Mouse (Mus musculus) kidney, adult 8-10 months (tissue): ENCODE data around the gene Fhod1.

Experiments used
- DNase-seq, 2 experiments: peaks; one replicate each; pipeline ENCODE4 v3.0.0; 2022

The Fhod1 gene

GRCm38 (mm10) chr8:105348450-105349095, 820 bp upstream of the Fhod1 start, which contains the start of gene Slc9a5:
Gene Slc9a5, plus strand, starts transcription at chr8:105348843.
- no peak for DNase-seq

GRCm38 (mm10) chr8:105346611-105347427, 934 bp downstream of the Fhod1 start:
- DNase-seq: peak; percentile 75 to 77

- DNase-seq: no peak
Observed at GRCm38 (mm10) chr8:105345061-105345975, 2.4 kb downstream of the Fhod1 start.

- no peak for DNase-seq
Observed at GRCm38 (mm10) chr8:105343791-105344574, 3.8 kb downstream of the Fhod1 start.

GRCm38 (mm10) chr8:105342768-105343167, 5.0 kb downstream of the Fhod1 start:
- DNase-seq: no peak

GRCm38 (mm10) chr8:105341399-105341798, 6.4 kb downstream of the Fhod1 start:
- DNase-seq: no peak

GRCm38 (mm10) chr8:105339886-105340635, 7.7 kb downstream of the Fhod1 start:
- DNase-seq: no peak

GRCm38 (mm10) chr8:105338992-105339391, 8.8 kb downstream of the Fhod1 start:
- no peak for DNase-seq

GRCm38 (mm10) chr8:105336373-105337130, 11.2 kb downstream of the Fhod1 start:
- no peak for DNase-seq

- DNase-seq: no peak
Observed at GRCm38 (mm10) chr8:105332523-105332922, 15.2 kb downstream of the Fhod1 start.

GRCm38 (mm10) chr8:105331931-105332330, 15.8 kb downstream of the Fhod1 start:
- no peak for DNase-seq

GRCm38 (mm10) chr8:105331469-105331868, 16.3 kb downstream of the Fhod1 start:
- no peak for DNase-seq

- DNase-seq: no peak
Observed at GRCm38 (mm10) chr8:105330325-105330724, 17.4 kb downstream of the Fhod1 start.

GRCm38 (mm10) chr8:105326968-105327367, 20.8 kb downstream of the Fhod1 start:
- DNase-seq: no peak

GRCm38 (mm10) chr8:105326141-105326672, 21.5 kb downstream of the Fhod1 start, which contains the start of the genes Lrrc29 and Tmem208:
Gene Lrrc29, minus strand, starts transcription at chr8:105326278.
Gene Tmem208, plus strand, starts transcription at chr8:105326354.
- DNase-seq: peak; percentile 95 to 97

- DNase-seq: peak in 1 of 2 experiments; percentile 43
Observed at GRCm38 (mm10) chr8:105325641-105326093, 22.1 kb downstream of the Fhod1 start.

GRCm38 (mm10) chr8:105323183-105323582, 24.6 kb downstream of the Fhod1 start:
- DNase-seq: no peak

- DNase-seq: no peak
Observed at GRCm38 (mm10) chr8:105318662-105319190, 29.0 kb downstream of the Fhod1 start.

GRCm38 (mm10) chr8:105317941-105318340, 29.8 kb downstream of the Fhod1 start:
- DNase-seq: no peak
